Mouse (Mus musculus): ENCODE results near the gene Thap3. TPM values are rescaled to one million over a fixed set of nuclear protein-coding genes. Genes with fewer than 3 reads are reported as not detected.

The Thap3 gene
- polyA plus RNA-seq, 1 experiment from 2014 or later = 5.4 TPM

GRCm38 (mm10) chr4:152001335-152001734 is 12.5 kb upstream of the Thap3 start:
- no peak overlapping the region for H3K27ac ChIP-seq
- WGBS (ENCODE audit: missing documents) = 86% methylated on average over 4 of the region's 4 CpGs
- H3K36me3 ChIP-seq (ENCODE audit: inconsistent target) = no peaks in the 10 kb centered on the region
- H3K4me3 ChIP-seq (ENCODE audit: inconsistent target) = no peak overlapping the region
- no peaks in the 10 kb centered on the region for H3K79me2 ChIP-seq (ENCODE audit: inconsistent target)

GRCm38 (mm10) chr4:152000906-152001305 is 12.1 kb upstream of the Thap3 start:
- 40% methylated on average over 1 of the region's 4 CpGs for WGBS (ENCODE audit: missing documents)
- no peak overlapping the region for H3K4me3 ChIP-seq (ENCODE audit: inconsistent target)
- H3K79me2 ChIP-seq (ENCODE audit: inconsistent target) = no peaks in the 10 kb centered on the region
- no peak overlapping the region for H3K27ac ChIP-seq
- no peaks in the 10 kb centered on the region for H3K36me3 ChIP-seq (ENCODE audit: inconsistent target)

- no peak overlapping the region for H3K27ac ChIP-seq
- H3K4me3 ChIP-seq (ENCODE audit: inconsistent target) = no peak overlapping the region
- no peaks in the 10 kb centered on the region for H3K36me3 ChIP-seq (ENCODE audit: inconsistent target)
- 4% methylated on average over 3 of the region's 3 CpGs for WGBS (ENCODE audit: missing documents)
- peaks cover 2% of the 10 kb centered on the region; the same call in 1 of the 2 replicates for H3K79me2 ChIP-seq (ENCODE audit: inconsistent target)
Observed at GRCm38 (mm10) chr4:151999481-151999880, 10.7 kb upstream of the Thap3 start.

GRCm38 (mm10) chr4:151997701-151998100 is 8.9 kb upstream of the Thap3 start:
- Histone ChIP-seq H3K79me2 (ENCODE audit: inconsistent target) (peaks cover 14% of the 10 kb centered on the region; the same call in 1 of the 2 replicates), H3K36me3 (ENCODE audit: inconsistent target) (no peaks in the 10 kb centered on the region; the same call in 1 of the 2 replicates), H3K27ac (no peak overlapping the region), H3K4me3 (ENCODE audit: inconsistent target) (no peak overlapping the region)
- WGBS (ENCODE audit: missing documents) = 81% methylated on average over 3 of the region's 3 CpGs

- H3K36me3 ChIP-seq (ENCODE audit: inconsistent target) = peaks cover 7% of the 10 kb centered on the region; the same call in 1 of the 2 replicates
- H3K79me2 ChIP-seq (ENCODE audit: inconsistent target) = peaks cover 14% of the 10 kb centered on the region; the same call in 1 of the 2 replicates
- WGBS (ENCODE audit: missing documents) = 1% methylated on average over 13 of the region's 13 CpGs
- peak overlapping the region; percentile 49 for H3K27ac ChIP-seq
- H3K4me3 ChIP-seq (ENCODE audit: inconsistent target) = peak overlapping the region; percentile 67
Observed at GRCm38 (mm10) chr4:151996951-151997222, 8.1 kb upstream of the Thap3 start.

GRCm38 (mm10) chr4:151996173-151996950 is 7.6 kb upstream of the Thap3 start, which contains the start of gene Phf13:
Phf13 (minus strand) TSS chr4:151996258.
- WGBS (ENCODE audit: missing documents) = under 1% methylated on average over 93 of the region's 94 CpGs

GRCm38 (mm10) chr4:151995371-151996172 is 6.8 kb upstream of the Thap3 start:
- peaks cover 14% of the 10 kb centered on the region; the same call in 1 of the 2 replicates for H3K79me2 ChIP-seq (ENCODE audit: inconsistent target)
- under 1% methylated on average over 88 of the region's 111 CpGs for WGBS (ENCODE audit: missing documents)
- peak overlapping the region; percentile 18; the same call in 1 of the 2 replicates for H3K4me3 ChIP-seq (ENCODE audit: inconsistent target)
- no peak overlapping the region for H3K27ac ChIP-seq
- peaks cover 20% of the 10 kb centered on the region; the same call in 1 of the 2 replicates for H3K36me3 ChIP-seq (ENCODE audit: inconsistent target)

More at GRCm38 (mm10) chr4:151996173-151996950, 7.6 kb upstream of the Thap3 start, which contains the start of gene Phf13:
- Histone ChIP-seq H3K36me3 (ENCODE audit: inconsistent target) (peaks cover 12% of the 10 kb centered on the region; the same call in 1 of the 2 replicates), H3K27ac (peak within 1 kb of the TSS; percentile 49), H3K79me2 (ENCODE audit: inconsistent target) (peaks cover 14% of the 10 kb centered on the region; the same call in 1 of the 2 replicates), H3K4me3 (ENCODE audit: inconsistent target) (peak within 1 kb of the TSS; percentile 67)

DNA sequence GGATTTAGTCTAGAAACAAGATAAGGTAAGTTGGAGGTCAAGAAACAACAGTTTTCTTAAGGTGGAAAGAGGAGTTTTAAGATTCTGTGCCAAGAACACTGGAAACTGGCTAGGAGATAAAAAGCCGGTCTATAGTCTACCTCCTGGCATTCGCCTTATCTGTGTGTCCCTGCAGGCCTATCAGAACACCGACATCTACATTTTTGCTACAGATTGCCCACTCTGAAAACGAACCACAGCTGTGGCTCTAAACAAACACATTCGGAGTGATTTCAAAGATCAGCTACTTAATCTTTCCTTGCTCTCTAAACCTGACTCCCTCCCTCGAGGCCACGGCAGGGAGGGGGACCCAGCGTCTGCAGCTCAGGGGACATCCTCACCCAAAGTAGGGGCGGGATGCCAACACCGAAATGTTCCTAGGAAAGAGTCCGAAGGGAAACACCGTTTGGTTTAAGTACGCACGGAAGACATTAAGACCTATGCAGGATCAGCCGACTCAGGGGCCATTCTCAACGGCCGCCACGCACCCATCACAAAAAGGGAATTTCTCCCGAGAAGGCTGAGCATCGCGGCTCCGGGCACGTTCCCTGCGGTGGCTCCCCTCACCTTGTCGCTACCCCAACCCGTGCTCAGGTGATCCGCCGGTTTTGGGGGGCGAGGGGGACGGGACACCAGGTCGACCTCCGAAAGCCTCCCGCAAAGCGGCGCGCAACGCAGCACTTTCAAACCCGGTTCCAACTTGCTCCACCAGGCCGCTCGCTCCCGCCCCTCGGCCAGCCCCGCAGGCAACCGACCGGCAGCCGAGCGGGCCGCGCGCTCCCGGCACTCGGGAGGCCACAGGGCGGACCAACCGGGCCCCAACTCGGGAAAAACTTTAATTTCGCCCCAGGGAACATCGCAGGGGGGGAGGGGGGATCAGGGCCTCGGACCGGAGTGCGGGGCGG is 5.7 kb upstream of the Thap3 start:
- H3K79me2 ChIP-seq (ENCODE audit: inconsistent target) = peaks cover 14% of the 10 kb centered on the region; the same call in 1 of the 2 replicates
- H3K36me3 ChIP-seq (ENCODE audit: inconsistent target) = peaks cover 20% of the 10 kb centered on the region; the same call in 1 of the 2 replicates
- peak overlapping the region; percentile 14; the same call in 1 of the 2 replicates for H3K4me3 ChIP-seq (ENCODE audit: inconsistent target)
- no peak overlapping the region for H3K27ac ChIP-seq
- 13% methylated on average over 57 of the region's 61 CpGs for WGBS (ENCODE audit: missing documents)

- H3K27ac ChIP-seq = no peak overlapping the region
- H3K36me3 ChIP-seq (ENCODE audit: inconsistent target) = peaks cover 20% of the 10 kb centered on the region; the same call in 1 of the 2 replicates
- peaks cover 17% of the 10 kb centered on the region; the same call in 1 of the 2 replicates for H3K79me2 ChIP-seq (ENCODE audit: inconsistent target)
- 93% methylated on average over 6 of the region's 6 CpGs for WGBS (ENCODE audit: missing documents)
- H3K4me3 ChIP-seq (ENCODE audit: inconsistent target) = no peak overlapping the region
Observed at GRCm38 (mm10) chr4:151993035-151993434, 4.2 kb upstream of the Thap3 start.

- peaks cover 20% of the 10 kb centered on the region; the same call in 1 of the 2 replicates for H3K36me3 ChIP-seq (ENCODE audit: inconsistent target)
Observed at GRCm38 (mm10) chr4:151992091-151992490, 3.3 kb upstream of the Thap3 start.

DNA sequence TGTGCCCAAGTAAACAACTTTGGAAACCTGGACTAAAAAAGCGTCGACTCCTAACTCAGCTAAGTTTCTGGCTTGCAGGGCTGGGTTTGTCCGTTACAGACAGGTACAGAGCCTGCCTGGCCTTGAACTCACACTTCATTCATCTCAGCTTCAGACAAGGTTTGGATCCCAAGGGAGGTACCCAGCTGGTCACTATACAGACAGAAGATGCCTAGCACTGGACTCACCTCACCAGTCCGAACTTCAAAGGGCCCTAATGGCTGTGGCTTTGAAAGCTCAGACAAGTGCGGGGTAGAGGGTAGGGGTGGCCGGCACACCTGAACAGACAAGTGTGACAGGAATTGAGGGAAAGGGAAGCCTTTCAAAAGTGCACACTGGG is 302 bp upstream of the Thap3 start:
- H3K4me3 ChIP-seq (ENCODE audit: inconsistent target) = no peak overlapping the region; the same call in 1 of the 2 replicates
- no peak overlapping the region for H3K27ac ChIP-seq
- 59% methylated on average over 6 of the region's 6 CpGs for WGBS (ENCODE audit: missing documents)
- peaks cover 17% of the 10 kb centered on the region; the same call in 1 of the 2 replicates for H3K79me2 ChIP-seq (ENCODE audit: inconsistent target)
- H3K36me3 ChIP-seq (ENCODE audit: inconsistent target) = peaks cover 25% of the 10 kb centered on the region; the same call in 1 of the 2 replicates

More at GRCm38 (mm10) chr4:151992091-151992490, 3.3 kb upstream of the Thap3 start:
- Histone ChIP-seq H3K4me3 (ENCODE audit: inconsistent target) (no peak overlapping the region), H3K27ac (no peak overlapping the region), H3K79me2 (ENCODE audit: inconsistent target) (peaks cover 22% of the 10 kb centered on the region; the same call in 1 of the 2 replicates)
- WGBS (ENCODE audit: missing documents) = 97% methylated on average over 9 of the region's 9 CpGs

DNA sequence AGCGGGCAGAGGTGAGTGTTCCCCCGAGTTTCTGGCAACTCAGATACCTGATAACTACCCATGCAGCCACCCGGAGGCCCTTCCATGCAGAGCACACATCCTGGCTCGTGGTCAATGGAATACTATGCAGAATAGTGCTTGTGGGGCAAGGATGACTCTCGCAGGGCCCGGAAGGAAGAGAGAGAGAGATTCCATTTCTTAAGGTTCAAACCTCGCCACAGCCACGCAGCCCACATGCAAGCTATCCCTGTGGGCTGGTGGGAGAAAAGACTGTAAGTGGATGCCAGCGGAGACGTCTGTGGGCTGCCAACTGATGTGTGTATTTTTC is 819 bp downstream of the Thap3 start:
- peak overlapping the region; percentile 63 for H3K4me3 ChIP-seq (ENCODE audit: inconsistent target)
- H3K79me2 ChIP-seq (ENCODE audit: inconsistent target) = peaks cover 9% of the 10 kb centered on the region; the same call in 1 of the 2 replicates
- H3K36me3 ChIP-seq (ENCODE audit: inconsistent target) = peaks cover 25% of the 10 kb centered on the region; the same call in 1 of the 2 replicates
- no peak overlapping the region for H3K27ac ChIP-seq
- WGBS (ENCODE audit: missing documents) = 29% methylated on average over 10 of the region's 10 CpGs

DNA sequence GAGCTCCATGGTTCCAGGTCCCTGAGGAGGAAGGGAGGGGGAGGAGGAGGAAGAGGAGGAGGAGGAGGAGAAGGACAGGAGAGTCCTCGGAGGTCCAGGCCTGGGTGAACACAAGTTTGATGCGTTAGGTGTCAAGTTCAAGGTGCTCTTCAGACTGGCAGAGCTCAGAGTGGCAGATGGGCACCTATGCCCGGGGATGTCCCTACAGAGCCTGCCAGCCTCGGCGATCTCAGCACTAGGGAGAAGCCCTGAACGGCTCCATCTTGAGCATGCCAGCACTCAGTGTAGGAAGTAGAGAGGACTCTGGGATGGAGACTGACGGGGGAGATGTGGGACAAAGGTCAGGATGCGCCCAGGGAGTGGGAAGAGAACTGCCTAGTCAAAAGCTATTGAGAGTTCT is 2.1 kb downstream of the Thap3 start:
- Histone ChIP-seq H3K79me2 (ENCODE audit: inconsistent target) (peaks cover 9% of the 10 kb centered on the region; the same call in 1 of the 2 replicates), H3K4me3 (ENCODE audit: inconsistent target) (no peak overlapping the region), H3K27ac (no peak overlapping the region), H3K36me3 (ENCODE audit: inconsistent target) (peaks cover 19% of the 10 kb centered on the region; the same call in 1 of the 2 replicates)
- WGBS (ENCODE audit: missing documents) = 92% methylated on average over 8 of the region's 8 CpGs

Data from macrophage (primary cell).